Mouse (Mus musculus) heart, postnatal 36 days (tissue): Measurements from ENCODE around the gene Dock8. TPM values are rescaled to one million over a fixed set of nuclear protein-coding genes. Genes with fewer than 3 reads are reported as not detected.
A peak's percentile ranks its signal among the peaks of the same experiment; 100 is the strongest.

ENCODE experiments used
- DNase-seq, 2 experiments: peaks; one replicate each; pipeline ENCODE4 v3.0.0; 2021 to 2022
- intact Hi-C: fragments of 180-260 bp; cut with DNase I; formaldehyde crosslinking; loops from one replicate; pipeline ENCODE4 v1.15.1; 2025
- total RNA-seq, 2 experiments: library from RNA; stranded (reverse); gene quantifications; 2 replicates each; pipeline ENCODE4 v1.2.3; 2021

Gene Dock8
- total RNA-seq, 2 experiments from 2014 or later: 17.5 to 27.3 TPM

DNA sequence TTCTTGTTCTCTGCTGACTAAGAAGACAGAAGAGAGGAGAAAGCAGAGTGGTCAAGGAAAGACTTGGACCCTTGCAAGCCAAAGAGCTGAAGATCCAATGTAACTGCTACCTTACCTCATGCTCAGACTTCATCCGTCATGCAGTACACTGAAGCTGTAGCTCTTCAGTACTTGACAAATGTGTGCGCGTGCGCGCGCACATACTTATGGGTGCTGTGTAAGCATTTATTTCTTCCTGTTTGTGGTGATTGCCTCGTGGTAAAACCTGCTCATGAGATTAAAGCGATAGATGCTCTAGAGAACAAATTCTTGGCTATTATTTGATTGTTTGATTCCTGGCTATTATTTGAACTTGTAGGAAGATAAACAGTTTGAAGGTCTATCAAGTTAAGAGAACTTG is 58.5 kb downstream of the Dock8 start:
- DNase-seq: no peak

GRCm38 (mm10) chr19:25059847-25060364 is 60.6 kb downstream of the Dock8 start:
- intact Hi-C loops: no loop called here
- DNase-seq: no peak

More for the DNA sequence above, 58.5 kb downstream of the Dock8 start:
- intact Hi-C loops: no loop called here

GRCm38 (mm10) chr19:25060375-25060774 is 61.0 kb downstream of the Dock8 start:
- intact Hi-C loops: no loop called here
- DNase-seq: peak; percentile 32 to 47

DNA sequence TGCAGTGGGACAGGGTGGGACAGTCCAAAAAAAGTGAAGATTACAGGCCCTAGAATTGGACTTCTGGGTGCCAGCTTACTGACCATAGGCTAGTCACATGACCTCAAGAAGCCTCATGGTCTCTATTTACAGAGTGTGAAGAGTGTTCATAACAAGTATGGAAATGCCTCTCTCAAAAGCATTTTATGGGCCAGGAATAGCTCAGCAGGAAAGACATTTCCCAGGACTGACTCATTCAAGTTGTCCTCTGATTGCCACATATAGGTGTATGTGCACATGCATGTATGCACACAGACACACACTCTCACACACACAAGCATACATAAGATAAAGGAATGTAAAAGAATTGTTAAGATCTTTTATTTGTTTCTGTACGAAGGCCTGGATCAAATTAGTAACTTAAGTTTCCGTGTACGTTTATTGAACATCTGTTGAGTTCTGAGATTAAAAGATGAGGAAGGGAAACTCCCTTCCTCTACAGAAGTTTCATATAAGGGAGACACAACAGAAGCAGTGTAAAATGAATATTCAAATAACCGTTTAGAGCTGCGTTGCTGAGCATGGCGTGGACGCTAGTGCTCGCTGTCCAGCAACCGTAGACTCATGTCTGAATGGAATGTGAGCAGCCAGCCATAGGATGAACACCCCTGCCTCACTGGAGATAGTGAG is 63.0 kb downstream of the Dock8 start:
- intact Hi-C loops: no loop called here
- no peak for DNase-seq

DNA sequence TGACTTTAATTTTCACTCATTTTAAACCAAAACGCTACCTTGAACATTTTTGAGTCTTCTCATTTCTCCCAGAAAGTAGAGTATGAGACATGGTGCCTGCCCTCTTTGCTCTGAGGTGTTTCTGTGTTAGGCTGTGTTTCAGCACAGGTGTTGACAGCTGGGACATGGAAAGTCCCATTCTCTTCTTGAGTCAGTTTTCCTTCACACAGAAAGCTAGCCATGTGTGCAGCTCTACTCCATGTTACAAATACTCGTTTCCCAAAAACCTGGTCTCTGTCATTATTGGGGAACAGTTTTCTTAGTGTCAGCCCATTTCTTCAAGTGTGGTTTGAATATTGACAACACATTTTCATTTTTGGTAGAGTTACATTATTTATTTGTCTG is 63.5 kb downstream of the Dock8 start:
- no peak for DNase-seq
- intact Hi-C loops: no loop called here

GRCm38 (mm10) chr19:25066229-25066628 is 66.9 kb downstream of the Dock8 start:
- intact Hi-C loops: no loop called here

DNA sequence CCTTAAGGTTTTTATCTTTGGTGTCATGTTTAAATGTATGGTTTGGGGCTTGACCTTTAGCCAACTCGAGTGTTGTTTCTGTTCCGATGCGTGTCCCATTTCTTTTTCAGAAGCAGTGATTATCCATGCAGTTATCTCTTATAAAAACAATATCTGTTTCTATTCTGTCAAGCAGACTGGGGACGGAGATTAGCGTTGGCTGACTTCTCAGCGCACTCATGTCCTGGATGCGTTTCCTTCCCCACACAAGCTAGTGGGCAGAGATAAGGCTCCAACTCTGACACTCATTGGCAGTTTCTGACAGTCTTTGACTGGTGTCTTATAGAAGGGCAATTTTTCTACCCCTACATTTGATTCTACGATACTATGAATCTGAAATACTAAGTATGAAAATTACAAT is 69.2 kb downstream of the Dock8 start:
- DNase-seq: no peak
- intact Hi-C loops: no loop called here

More at GRCm38 (mm10) chr19:25066229-25066628, 66.9 kb downstream of the Dock8 start:
- DNase-seq: no peak

DNA sequence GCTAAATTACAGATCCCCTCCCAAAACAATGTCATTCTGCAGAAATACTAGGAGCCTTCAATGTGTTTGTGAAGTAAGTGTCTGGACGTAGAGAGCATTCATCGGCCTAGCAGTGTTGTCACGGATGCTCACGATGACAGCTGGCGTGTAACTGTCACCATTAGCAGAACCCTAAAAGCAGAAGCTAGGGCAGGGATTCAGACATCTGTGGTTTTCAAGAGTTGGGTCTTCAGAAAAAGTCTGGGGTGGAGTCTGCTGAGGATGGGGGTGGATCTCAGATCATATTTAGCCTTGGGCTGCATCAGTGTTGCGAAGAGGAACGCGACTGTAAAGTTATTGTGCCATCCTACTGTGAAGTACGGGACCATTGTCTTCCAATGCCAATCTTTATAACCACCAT is 73.2 kb downstream of the Dock8 start:
- intact Hi-C loops: no loop called here
- DNase-seq: no peak

- intact Hi-C loops: no loop called here
- DNase-seq: peak in 1 of 2 experiments; percentile 14
Observed at GRCm38 (mm10) chr19:25074741-25075140, 75.4 kb downstream of the Dock8 start.

GRCm38 (mm10) chr19:25077636-25078035 is 78.3 kb downstream of the Dock8 start:
- intact Hi-C loops: no loop called here

GRCm38 (mm10) chr19:25078130-25078529 is 78.8 kb downstream of the Dock8 start:
- intact Hi-C loops: no loop called here
- no peak for DNase-seq

More at GRCm38 (mm10) chr19:25077636-25078035, 78.3 kb downstream of the Dock8 start:
- DNase-seq: no peak

GRCm38 (mm10) chr19:25080166-25080565 is 80.8 kb downstream of the Dock8 start:
- intact Hi-C loops: no loop called here
- DNase-seq: no peak

DNA sequence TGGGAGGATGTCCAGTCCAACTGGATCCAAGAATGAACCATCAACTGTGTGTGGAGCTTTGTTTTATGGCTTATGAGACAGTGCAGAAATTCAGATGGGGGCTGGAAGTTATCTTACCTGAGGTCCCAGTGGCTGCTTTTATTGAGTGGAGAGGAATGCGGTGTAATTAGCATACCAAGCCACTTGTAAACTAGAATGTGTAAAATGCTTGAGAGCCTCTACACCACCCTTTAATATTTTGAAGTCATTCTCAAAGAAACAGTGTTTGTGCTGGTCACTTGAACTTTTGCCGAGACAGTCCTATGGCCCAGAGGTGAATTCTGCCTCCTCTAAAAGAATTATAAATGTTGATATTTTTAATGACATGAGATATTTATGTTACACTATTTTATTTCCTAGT is 83.5 kb downstream of the Dock8 start:
- no peak for DNase-seq
- intact Hi-C loops: no loop called here

DNA sequence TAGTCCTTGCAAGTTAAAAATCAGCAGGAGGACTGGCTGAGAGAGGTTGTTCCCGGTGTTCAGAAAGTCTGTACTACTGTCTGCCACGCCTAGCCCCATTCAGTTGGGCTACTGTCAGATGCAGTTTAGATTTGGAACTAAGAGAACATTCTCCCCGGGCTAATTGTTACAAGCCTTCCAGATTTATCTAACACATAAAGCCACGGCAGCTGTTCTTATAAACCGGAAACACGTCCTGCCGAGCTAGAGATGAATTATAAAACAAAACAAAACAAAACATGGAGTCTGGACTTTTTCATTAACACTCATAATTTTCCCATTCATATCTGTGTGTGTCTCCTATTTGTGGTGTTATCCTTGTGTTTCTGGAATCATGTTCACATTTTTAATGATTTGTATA is 87.8 kb downstream of the Dock8 start:
- no peak for DNase-seq
- intact Hi-C loops: no loop called here

- no peak for DNase-seq
- intact Hi-C loops: no loop called here
Observed at GRCm38 (mm10) chr19:25089746-25090145, 90.4 kb downstream of the Dock8 start.

DNA sequence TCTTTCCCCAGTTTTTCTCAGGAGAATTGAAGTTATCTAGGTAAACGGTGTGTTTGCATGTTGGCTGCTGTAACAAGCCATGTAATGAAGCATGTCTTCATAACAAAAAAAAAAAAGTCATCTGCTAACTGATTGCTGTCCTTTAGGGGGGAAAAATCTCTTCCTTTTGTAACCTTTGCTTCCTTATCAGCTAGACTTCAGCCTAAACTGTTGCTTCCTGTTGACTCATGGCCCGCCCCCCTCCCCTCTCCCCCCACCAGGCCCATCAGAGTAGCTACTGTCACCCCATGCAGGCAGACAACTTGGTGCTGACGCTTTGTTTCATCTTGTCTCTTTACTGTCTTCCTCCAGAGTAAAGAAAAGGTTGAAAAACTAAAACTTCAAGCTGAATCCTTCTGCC is 95.8 kb downstream of the Dock8 start:
- DNase-seq: no peak
- intact Hi-C loops: no loop called here

DNA sequence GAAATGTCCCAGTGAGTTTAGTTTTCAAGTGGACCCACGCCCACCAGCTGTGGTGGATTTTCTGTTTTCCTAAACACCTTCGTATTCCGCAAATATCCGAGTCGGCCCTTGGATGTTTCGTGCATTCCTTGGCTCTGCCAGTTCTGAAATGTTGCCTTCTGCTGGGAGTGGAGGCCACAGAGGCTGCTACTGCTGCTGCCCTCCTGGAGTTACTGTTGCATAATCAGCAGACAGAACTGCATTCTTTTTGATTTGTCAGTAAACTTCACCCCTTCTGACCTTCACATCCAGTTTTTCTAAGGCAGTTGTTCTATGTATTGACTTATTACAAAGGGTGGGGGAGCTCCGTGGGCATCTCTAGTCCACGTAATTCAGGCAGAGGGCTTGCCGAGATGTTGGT is 97.0 kb downstream of the Dock8 start:
- intact Hi-C loops: no loop called here
- DNase-seq: no peak

DNA sequence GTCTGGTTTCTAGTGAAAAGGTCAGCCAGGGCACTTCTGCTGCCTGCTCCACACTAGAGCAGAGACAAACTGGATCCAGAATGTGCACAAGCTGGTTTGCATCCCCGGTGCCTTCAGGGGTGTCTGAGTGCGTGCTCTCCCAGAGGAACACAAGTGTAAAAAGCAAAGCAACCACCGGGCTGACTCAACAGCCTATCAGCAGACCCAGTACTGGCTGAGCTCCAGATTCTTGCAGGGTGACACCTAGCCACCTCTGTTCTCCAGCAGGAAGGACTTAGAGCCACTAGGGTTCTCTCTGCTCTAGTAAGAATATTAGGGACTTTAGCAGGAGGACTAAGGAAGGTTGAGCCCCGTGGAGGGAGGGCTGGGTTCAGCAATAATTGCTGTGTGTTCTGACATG is 97.7 kb downstream of the Dock8 start:
- peak in 1 of 2 experiments; percentile 7 for DNase-seq
- intact Hi-C loops: no loop called here

DNA sequence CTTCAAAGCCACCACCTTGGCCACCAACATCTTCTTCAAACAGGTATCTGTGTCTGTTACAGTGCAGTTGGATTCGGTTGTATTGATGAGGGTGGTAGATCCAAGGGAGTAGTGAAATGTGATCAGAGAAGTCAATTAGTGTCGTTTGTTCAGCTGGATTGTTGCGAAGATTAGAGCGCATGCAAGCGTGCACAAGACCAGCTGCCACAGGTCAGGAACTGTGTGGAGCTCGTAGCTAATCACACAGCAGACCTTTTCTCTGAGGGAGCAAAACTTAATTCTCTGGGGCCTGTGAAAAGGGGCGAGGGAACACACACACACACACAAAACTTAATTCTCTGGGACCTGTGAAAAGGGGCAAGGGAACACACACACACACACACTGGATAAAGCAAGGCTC is 98.2 kb downstream of the Dock8 start:
- intact Hi-C loops: no loop called here
- DNase-seq: no peak

DNA sequence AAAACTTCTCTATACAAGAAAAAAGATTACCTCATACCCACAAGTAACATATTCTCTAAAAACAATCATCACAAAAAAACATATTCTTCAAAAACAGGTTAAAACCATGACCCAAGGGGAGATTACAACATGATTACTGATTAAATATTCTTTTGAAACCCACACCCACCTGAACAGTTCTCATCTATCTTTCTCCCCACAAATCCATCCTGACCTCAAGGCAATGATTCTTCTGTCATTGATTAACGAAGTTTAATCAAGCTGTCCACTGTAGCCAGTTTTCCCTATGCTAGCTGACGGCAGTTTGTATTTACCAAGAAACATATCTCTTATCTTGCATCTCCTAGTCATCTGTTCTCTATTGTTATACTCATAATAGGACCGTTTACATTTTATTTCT is 98.6 kb downstream of the Dock8 start:
- intact Hi-C loops: no loop called here
- DNase-seq: no peak

- DNase-seq: no peak
- intact Hi-C loops: no loop called here
Observed at GRCm38 (mm10) chr19:25098941-25099340, 99.6 kb downstream of the Dock8 start.

DNA sequence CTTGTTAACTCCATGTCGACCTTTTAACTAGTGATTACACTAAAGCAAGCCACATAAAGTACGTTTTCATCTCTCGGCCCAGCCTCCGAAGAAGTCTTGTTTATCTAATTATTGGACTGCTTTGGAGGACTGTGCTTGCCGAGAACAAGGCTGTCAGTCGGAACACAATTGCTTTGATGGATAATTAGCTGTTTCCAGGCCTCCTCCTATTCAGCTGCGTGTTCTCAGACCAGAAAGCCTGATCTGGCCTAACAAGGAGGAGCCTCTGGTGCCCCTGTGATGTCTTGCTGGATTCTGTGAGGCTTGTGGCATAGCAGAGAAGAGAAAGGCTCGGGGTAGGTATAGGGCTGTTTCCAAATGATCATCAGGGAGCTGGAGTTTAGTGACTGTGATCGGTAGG is 106.3 kb downstream of the Dock8 start:
- DNase-seq: no peak
- intact Hi-C loops: loop anchor here (5.0 kb wide), 2 partner anchors 143 to 347 kb away; partner anchors contain the start of gene Cbwd1

DNA sequence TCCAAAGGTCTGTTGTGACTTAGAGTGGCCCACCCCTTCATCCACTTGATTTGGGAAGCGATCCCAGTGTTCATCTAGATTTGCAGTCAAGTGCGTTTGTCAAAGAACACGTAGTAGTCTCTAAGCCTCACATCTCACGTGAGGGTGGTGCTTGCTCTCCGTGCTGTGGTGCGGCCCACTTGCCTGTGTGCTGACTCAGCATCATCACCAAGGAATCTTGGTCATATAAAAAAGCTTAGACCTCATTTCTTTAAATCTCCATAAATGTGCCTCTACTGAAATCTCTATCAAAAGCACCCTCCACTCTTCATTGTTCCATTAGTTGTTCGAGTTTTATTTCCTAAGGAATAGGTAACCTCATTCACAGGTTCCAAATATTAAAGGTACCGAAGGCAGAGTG is 107.0 kb downstream of the Dock8 start:
- intact Hi-C loops: loop anchor here (5.0 kb wide), 2 partner anchors 144 to 346 kb away; partner anchors contain the start of gene Cbwd1
- no peak for DNase-seq
